In genomic region chr5:150952328-150952668, GRCm38 (mm10) we compare ENCODE assay signal across 10 mouse cellular contexts. TPM values are rescaled to one million over a fixed set of nuclear protein-coding genes. Genes with fewer than 3 reads are reported as not detected.
DNase-seq lines count a peak whose midpoint lies in the region; ATAC-seq and TF ChIP-seq lines count a peak whose summit lies in the region.
"Had no signal": no experiment of that assay in that cellular context is flagged by ENCODE, and none has a peak within 500 bp of the region (broad histone marks: within the 10 kb centered on the region; RNA-seq: fewer than 3 reads in every experiment).

Gene Kl (plus strand): TSS chr5:150952607.

- peak within 1 kb of the TSS; percentile 41; the same call in 1 of the 2 replicates for H3K9ac ChIP-seq in heart, embryonic 16.5 days (ENCODE audit: low read length)
- peak within 1 kb of the TSS; percentile 51; the same call in 1 of the 2 replicates for H3K9ac ChIP-seq in limb, embryonic 15.5 days

- H3K4me3 ChIP-seq in E14TG2a.4 (replicated peaks; ENCODE audit: low read length): peak within 1 kb of the TSS; percentile 83
- H3K4me3 ChIP-seq in heart, embryonic 16.5 days (ENCODE audit: low read length): peak within 1 kb of the TSS; percentile 57
- H3K4me3 ChIP-seq in limb, embryonic 15.5 days: peak within 1 kb of the TSS; percentile 47

- peak within 1 kb of the TSS; percentile 83 for H3K4me2 ChIP-seq in heart, embryonic 16.5 days (ENCODE audit: low read depth, low read length)
- peak within 1 kb of the TSS; percentile 88 for H3K4me2 ChIP-seq in limb, embryonic 15.5 days

- ATAC-seq in heart, embryonic 16.5 days (replicated peaks; ENCODE audit: extremely low read depth, insufficient read depth, low FRiP score): peak; percentile 41; the same call in 1 of the 2 replicates
- no peak for ATAC-seq in limb, embryonic 15.5 days (ENCODE audit: insufficient number of reproducible peaks, low FRiP score, low TSS enrichment, low read depth)
- ATAC-seq in monocyte, adult 5-6 weeks (replicated peaks; ENCODE audit: insufficient number of reproducible peaks, low FRiP score, low TSS enrichment, poor library complexity, severe bottlenecking): no peak

- H3K27me3 ChIP-seq in E14TG2a.4 (ENCODE audit: insufficient read depth, low read length): peaks cover 73% of the 10 kb centered on the region
- peaks cover 36% of the 10 kb centered on the region for H3K27me3 ChIP-seq in heart, embryonic 16.5 days (ENCODE audit: control insufficient read depth, insufficient read depth, low read length)
- H3K27me3 ChIP-seq in limb, embryonic 15.5 days: peaks cover 32% of the 10 kb centered on the region

- H3K27ac ChIP-seq in heart, embryonic 16.5 days (ENCODE audit: low read length): no peak within 1 kb of the TSS
- no peak within 1 kb of the TSS for H3K27ac ChIP-seq in limb, embryonic 15.5 days

- peak; percentile 75 for DNase-seq in heart, adult 11 months
- no peak for DNase-seq in heart, postnatal 14 days
- no peak for DNase-seq in urinary bladder, postnatal 25 days (ENCODE audit: low spot score)
- DNase-seq in natural killer cell, adult 2 months (ENCODE audit: low spot score in 2 of 2): no peak

- 2% methylated on average over 22 of the region's 22 CpGs for WGBS in heart, embryonic 16.5 days
- WGBS in limb, embryonic 15.5 days: 2% methylated on average over 20 of the region's 22 CpGs

- TF ChIP-seq CTCF in E14TG2a.4 (conservative IDR thresholded peaks at IDR 0.05; ENCODE audit: low read length): no peak

- H3K36me3 ChIP-seq in E14TG2a.4 (ENCODE audit: insufficient read depth, low read length): no peaks in the 10 kb centered on the region
- H3K36me3 ChIP-seq in heart, embryonic 16.5 days (ENCODE audit: control insufficient read depth, insufficient read depth): no peaks in the 10 kb centered on the region
- no peaks in the 10 kb centered on the region for H3K36me3 ChIP-seq in limb, embryonic 15.5 days

- H3K4me1 ChIP-seq in E14TG2a.4 (replicated peaks; ENCODE audit: low read depth, low read length): peaks cover 30% of the 10 kb centered on the region
- H3K4me1 ChIP-seq in heart, embryonic 16.5 days (ENCODE audit: control insufficient read depth, insufficient read depth, low read length): peaks cover 7% of the 10 kb centered on the region; the same call in 1 of the 2 replicates
- peaks cover 17% of the 10 kb centered on the region for H3K4me1 ChIP-seq in limb, embryonic 15.5 days

- H3K9me3 ChIP-seq in E14TG2a.4 (ENCODE audit: low read length): no peaks in the 10 kb centered on the region
- no peaks in the 10 kb centered on the region for H3K9me3 ChIP-seq in heart, embryonic 16.5 days (replicated peaks; ENCODE audit: control insufficient read depth, low read length)
- H3K9me3 ChIP-seq in limb, embryonic 15.5 days: no peaks in the 10 kb centered on the region

- intact Hi-C loops in heart, postnatal 14 days (cut with DNase I): no loop called here

RNA-seq across cellular contexts. Expression of gene Kl, which starts in this region (rescaled TPM):
- total RNA-seq in heart, postnatal 14 days (2021): under 1 TPM; 0.10 TPM
- polyA plus RNA-seq in heart, embryonic 16.5 days (2015; fragmentation: Nextera tagmentation; extraction: Ambion mirVana): 0.45 and 0.46 TPM in 2 replicates
- 0.29 and 0.42 TPM in 2 replicates for polyA plus RNA-seq in limb, embryonic 15.5 days (2015; fragmentation: Nextera tagmentation; extraction: Ambion mirVana)
- total RNA-seq in monocyte, adult 5-6 weeks (2017): not detected in 3 replicates
- total RNA-seq: neutrophil, adult 5-6 weeks had no signal
- polyA plus RNA-seq: C2C12 had no signal

Comparison
In these comparisons a context has a peak if more than half of its experiments do, and no peak if none do; other contexts are left out.
1. Peak in ATAC-seq, H3K4me3 ChIP-seq, H3K9ac ChIP-seq and H3K4me2 ChIP-seq in heart, embryonic 16.5 days; RNA of the gene not detected or under 1 TPM.